Mouse (Mus musculus): ENCODE results near the gene Dok7. TPM values are rescaled to one million over a fixed set of nuclear protein-coding genes. Genes with fewer than 3 reads are reported as not detected.

Dok7 gene
- polyA plus RNA-seq, 1 experiment from 2014 or later = 0.89 TPM

DNA sequence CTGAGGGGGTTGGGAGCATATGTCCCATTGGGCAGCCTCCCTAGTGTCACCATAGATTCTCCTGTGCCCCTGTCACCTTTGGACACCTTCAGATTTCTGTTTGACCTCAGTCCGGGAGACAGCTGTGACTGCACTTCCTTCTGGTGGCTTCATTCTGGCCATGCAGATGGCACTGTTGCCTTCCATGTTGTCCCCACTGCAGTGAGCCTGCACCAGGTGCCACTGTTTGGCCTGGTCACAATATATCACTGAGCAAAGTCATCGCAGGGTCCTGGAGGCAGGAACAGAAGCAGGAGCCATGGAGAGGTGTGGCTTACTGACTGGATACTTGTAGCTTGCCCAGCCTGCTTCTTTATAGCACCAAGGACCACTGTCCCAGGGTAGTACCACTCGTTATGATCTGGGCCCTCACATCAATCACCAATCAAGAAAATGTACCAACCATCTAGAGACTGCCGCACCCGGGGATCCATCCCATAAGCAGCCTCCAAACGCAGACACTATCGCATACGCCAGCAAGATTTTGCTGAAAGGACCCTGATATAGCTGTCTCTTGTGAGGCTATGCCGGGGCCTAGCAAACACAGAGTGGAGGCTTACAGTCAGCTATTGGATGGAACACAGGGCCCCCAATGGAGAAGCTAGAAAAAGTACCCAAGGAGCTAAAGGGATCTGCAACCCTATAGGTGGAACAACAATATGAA, 75.9 kb downstream of the Dok7 start:
- no peak overlapping the region for H3K9ac ChIP-seq (ENCODE audit: low read depth, low read length)
- no peaks in the 10 kb centered on the region for H3K36me3 ChIP-seq (ENCODE audit: insufficient read depth, low read length)
- TF ChIP-seq CTCF (IDR thresholded peaks at IDR 0.05; ENCODE audit: low read depth) = no peak
- H3K4me2 ChIP-seq (ENCODE audit: low read length) = no peak overlapping the region
- no peaks in the 10 kb centered on the region for H3K9me3 ChIP-seq (replicated peaks; ENCODE audit: low read length)
- 90% methylated on average over 9 of the region's 9 CpGs for WGBS
- DNase-seq (ENCODE audit: low spot score) (no peak), ATAC-seq (replicated peaks; ENCODE audit: low FRiP score, low read depth) (0 out of 2 replicates have a peak, but pooled peaks have one; percentile 7)
- no peak overlapping the region for H3K27ac ChIP-seq
- no peaks in the 10 kb centered on the region for H3K4me1 ChIP-seq (replicated peaks; ENCODE audit: insufficient read depth, low read length)
- no peak overlapping the region for H3K4me3 ChIP-seq (replicated peaks; ENCODE audit: low read depth, low read length)
- H3K27me3 ChIP-seq (ENCODE audit: insufficient read depth, low read length) = no peaks in the 10 kb centered on the region

GRCm38 (mm10) chr5:35133468-35133867, 76.9 kb downstream of the Dok7 start:
- no peak for DNase-seq (ENCODE audit: low spot score)
- Histone ChIP-seq H3K36me3 (ENCODE audit: insufficient read depth, low read length) (no peaks in the 10 kb centered on the region), H3K27me3 (ENCODE audit: insufficient read depth, low read length) (no peaks in the 10 kb centered on the region), H3K4me2 (ENCODE audit: low read length) (no peak overlapping the region), H3K9ac (ENCODE audit: low read depth, low read length) (no peak overlapping the region), H3K9me3 (replicated peaks; ENCODE audit: low read length) (no peaks in the 10 kb centered on the region), H3K4me3 (replicated peaks; ENCODE audit: low read depth, low read length) (no peak overlapping the region), H3K4me1 (replicated peaks; ENCODE audit: insufficient read depth, low read length) (no peaks in the 10 kb centered on the region), H3K27ac (no peak overlapping the region)
- 86% methylated on average over 4 of the region's 4 CpGs for WGBS
- ATAC-seq (replicated peaks; ENCODE audit: low FRiP score, low read depth) = no peak
- TF ChIP-seq CTCF (IDR thresholded peaks at IDR 0.05; ENCODE audit: low read depth) = no peak

DNA sequence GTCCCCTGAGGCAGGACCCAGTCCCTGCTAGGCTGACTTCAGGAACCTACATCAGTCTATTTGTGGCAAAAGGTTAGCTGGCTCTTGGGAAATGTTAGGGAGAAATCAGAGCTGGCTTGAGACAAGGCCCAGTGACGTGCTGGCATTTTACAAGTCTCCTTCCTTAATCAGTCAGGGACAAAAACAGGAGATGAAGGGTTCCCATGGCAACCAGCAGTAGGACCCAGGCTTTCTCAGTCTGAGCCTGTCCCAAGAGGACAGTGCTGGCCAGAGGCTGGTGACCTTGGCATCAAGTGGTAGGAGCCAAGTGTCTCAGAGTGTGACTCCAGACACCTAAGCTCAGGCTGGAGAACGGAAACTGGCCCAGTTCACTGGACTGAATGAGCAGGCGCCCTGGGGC, 77.7 kb downstream of the Dok7 start:
- Histone ChIP-seq H3K4me2 (ENCODE audit: low read length) (no peak overlapping the region), H3K4me3 (replicated peaks; ENCODE audit: low read depth, low read length) (no peak overlapping the region), H3K9ac (ENCODE audit: low read depth, low read length) (no peak overlapping the region), H3K9me3 (replicated peaks; ENCODE audit: low read length) (no peaks in the 10 kb centered on the region), H3K27ac (no peak overlapping the region), H3K4me1 (replicated peaks; ENCODE audit: insufficient read depth, low read length) (no peaks in the 10 kb centered on the region), H3K36me3 (ENCODE audit: insufficient read depth, low read length) (no peaks in the 10 kb centered on the region), H3K27me3 (ENCODE audit: insufficient read depth, low read length) (no peaks in the 10 kb centered on the region)
- WGBS = 60% methylated on average over 3 of the region's 3 CpGs
- no peak for ATAC-seq (replicated peaks; ENCODE audit: low FRiP score, low read depth)
- no peak for TF ChIP-seq CTCF (IDR thresholded peaks at IDR 0.05; ENCODE audit: low read depth)
- DNase-seq (ENCODE audit: low spot score) = no peak

DNA sequence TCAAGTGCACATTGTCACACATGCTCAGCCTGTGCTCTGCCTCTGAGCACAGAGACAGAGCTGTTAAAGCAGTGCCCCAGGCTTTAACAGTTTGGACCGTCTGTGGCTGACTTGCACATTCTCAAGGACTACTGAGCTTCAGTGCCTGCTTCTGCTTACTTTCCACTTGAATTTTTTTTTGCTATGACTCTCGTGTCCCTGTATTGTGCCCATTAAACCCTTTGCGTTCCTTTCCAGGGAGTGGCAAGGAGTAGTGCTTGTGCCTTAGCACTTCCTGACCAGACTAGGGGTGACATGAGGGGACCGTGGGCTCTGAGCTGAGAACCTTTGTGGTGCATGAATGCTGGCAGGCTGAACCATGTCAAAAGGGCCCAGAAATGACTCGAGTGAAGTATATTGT, 79.3 kb downstream of the Dok7 start:
- no peak for DNase-seq (ENCODE audit: low spot score)
- ATAC-seq (replicated peaks; ENCODE audit: low FRiP score, low read depth) = no peak

More for the DNA sequence above, 79.3 kb downstream of the Dok7 start:
- H3K4me2 ChIP-seq (ENCODE audit: low read length) = no peak overlapping the region
- no peak overlapping the region for H3K27ac ChIP-seq
- H3K4me1 ChIP-seq (replicated peaks; ENCODE audit: insufficient read depth, low read length) = no peaks in the 10 kb centered on the region
- no peak overlapping the region for H3K9ac ChIP-seq (ENCODE audit: low read depth, low read length)
- no peaks in the 10 kb centered on the region for H3K36me3 ChIP-seq (ENCODE audit: insufficient read depth, low read length)
- no peaks in the 10 kb centered on the region for H3K9me3 ChIP-seq (replicated peaks; ENCODE audit: low read length)
- no peaks in the 10 kb centered on the region for H3K27me3 ChIP-seq (ENCODE audit: insufficient read depth, low read length)
- WGBS = 56% methylated on average over 5 of the region's 5 CpGs
- no peak overlapping the region for H3K4me3 ChIP-seq (replicated peaks; ENCODE audit: low read depth, low read length)
- no peak for TF ChIP-seq CTCF (IDR thresholded peaks at IDR 0.05; ENCODE audit: low read depth)

Small RNA genes within 50 kb of the gene (microRNA-seq; reads per million reads assigned to microRNA genes)
- gene Mir3097 = 2.4 reads per million, percentile 4 among the genes with 10 or more reads in this experiment

Other genes with a start within 250 kb of the Dok7 start
- gene Msantd1, start 148.8 kb upstream of the Dok7 start, polyA plus RNA-seq (2015; fragmentation: Nextera tagmentation; extraction: Ambion mirVana) = 0.25 and 0.64 TPM in 2 replicates
- 17.5 and 19.2 TPM in 2 replicates for gene Rgs12, start 107.3 kb upstream of the Dok7 start, polyA plus RNA-seq (2015; fragmentation: Nextera tagmentation; extraction: Ambion mirVana)
- 4.1 and 5.2 TPM in 2 replicates for gene Hgfac, start 15.3 kb upstream of the Dok7 start, polyA plus RNA-seq (2015; fragmentation: Nextera tagmentation; extraction: Ambion mirVana)
- 265 and 288 TPM in 2 replicates for gene Lrpap1, start 49.0 kb downstream of the Dok7 start, polyA plus RNA-seq (2015; fragmentation: Nextera tagmentation; extraction: Ambion mirVana)
- 0.21 and 0.24 TPM in 2 replicates for gene Adra2c, start 221.6 kb downstream of the Dok7 start, polyA plus RNA-seq (2015; fragmentation: Nextera tagmentation; extraction: Ambion mirVana)